Mouse (Mus musculus) testis, adult 2 months (tissue): Measurements from ENCODE around the gene Methig1. TPM values are rescaled to one million over a fixed set of nuclear protein-coding genes. Genes with fewer than 3 reads are reported as not detected.
"Not testable (repeated sequence)": the region's sequence is repeated elsewhere in the genome, so short reads cannot be mapped to it uniquely, and the experiment has no call there.

Experiments
- H3K27ac ChIP-seq: fragments of 200-500 bp; 2 replicates; pipeline ENCODE4 v1.5.1; 2012; ENCODE audit warnings: low read depth, low read length; ENCODE audit not compliant: control insufficient read depth, insufficient read depth
- H3K27me3 ChIP-seq: fragments of 200-500 bp; 2 replicates; pipeline ENCODE4 v1.6.1; 2012; ENCODE audit warnings: mild to moderate bottlenecking, low read length, moderate library complexity; ENCODE audit not compliant: control insufficient read depth, insufficient read depth
- H3K36me3 ChIP-seq: fragments of 200-500 bp; 2 replicates; pipeline ENCODE4 v1.6.1; 2012; ENCODE audit warnings: mild to moderate bottlenecking, low read length; ENCODE audit not compliant: control insufficient read depth, insufficient read depth
- H3K4me1 ChIP-seq: fragments of 200-500 bp; 2 replicates; pipeline ENCODE4 v1.6.1; 2012; ENCODE audit warnings: low read length; ENCODE audit not compliant: control insufficient read depth, insufficient read depth
- H3K4me3 ChIP-seq: fragments of 200-500 bp; 2 replicates; pipeline ENCODE4 v1.5.1; 2012; ENCODE audit warnings: low read depth, mild to moderate bottlenecking, low read length, moderate library complexity, mixed read lengths; ENCODE audit not compliant: control insufficient read depth
- CTCF ChIP-seq: fragments of 200-500 bp; IDR thresholded peaks from 2 replicates; pipeline ENCODE4 v1.5.1; 2012; ENCODE audit warnings: low read depth, mild to moderate bottlenecking, inconsistent platforms, low read length, moderate library complexity; ENCODE audit not compliant: control insufficient read depth, insufficient read depth, insufficient replicate concordance
- POLR2A ChIP-seq: fragments of 200-500 bp; IDR thresholded peaks from 2 replicates; pipeline ENCODE4 v1.6.1; 2012; ENCODE audit warnings: low read depth, mild to moderate bottlenecking, inconsistent platforms, low read length, moderate library complexity; ENCODE audit not compliant: control insufficient read depth
- polyA plus RNA-seq: library from polyadenylated mRNA; depleted of rRNA; stranded (reverse); fragments of >200 nt; gene quantifications from 2 replicates; pipeline ENCODE4 v1.2.3, GENCODE M21; 2012

Methig1 gene
- polyA plus RNA-seq, 1 experiment = not detected

DNA sequence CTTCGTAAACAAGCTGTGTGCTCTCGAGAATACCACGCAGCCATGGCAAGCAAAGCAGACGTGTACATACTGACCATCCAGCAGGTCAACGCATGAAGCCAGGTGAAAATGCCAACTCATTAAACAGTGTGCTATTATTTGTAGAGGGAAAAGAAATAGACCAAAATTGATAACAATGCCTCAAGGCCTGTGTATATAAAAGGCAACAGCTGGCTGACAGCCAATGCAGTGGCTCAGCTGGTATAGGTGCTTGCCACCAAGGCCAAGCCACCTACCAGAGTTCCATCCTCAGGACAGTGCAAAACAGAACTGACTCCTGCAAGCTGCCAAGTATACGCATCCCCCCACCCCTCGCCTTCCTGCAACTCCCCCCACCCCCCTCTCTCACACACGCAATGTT, 62.7 kb downstream of the Methig1 start:
- no peaks in the 10 kb centered on the region for H3K27me3 ChIP-seq
- no peak overlapping the region for H3K27ac ChIP-seq
- TF ChIP-seq CTCF = no peak
- no peak for TF ChIP-seq POLR2A
- no peak overlapping the region for H3K4me3 ChIP-seq
- H3K4me1 ChIP-seq = peaks cover 7% of the 10 kb centered on the region
- H3K36me3 ChIP-seq = no peaks in the 10 kb centered on the region; the same call in 1 of the 2 replicates

DNA sequence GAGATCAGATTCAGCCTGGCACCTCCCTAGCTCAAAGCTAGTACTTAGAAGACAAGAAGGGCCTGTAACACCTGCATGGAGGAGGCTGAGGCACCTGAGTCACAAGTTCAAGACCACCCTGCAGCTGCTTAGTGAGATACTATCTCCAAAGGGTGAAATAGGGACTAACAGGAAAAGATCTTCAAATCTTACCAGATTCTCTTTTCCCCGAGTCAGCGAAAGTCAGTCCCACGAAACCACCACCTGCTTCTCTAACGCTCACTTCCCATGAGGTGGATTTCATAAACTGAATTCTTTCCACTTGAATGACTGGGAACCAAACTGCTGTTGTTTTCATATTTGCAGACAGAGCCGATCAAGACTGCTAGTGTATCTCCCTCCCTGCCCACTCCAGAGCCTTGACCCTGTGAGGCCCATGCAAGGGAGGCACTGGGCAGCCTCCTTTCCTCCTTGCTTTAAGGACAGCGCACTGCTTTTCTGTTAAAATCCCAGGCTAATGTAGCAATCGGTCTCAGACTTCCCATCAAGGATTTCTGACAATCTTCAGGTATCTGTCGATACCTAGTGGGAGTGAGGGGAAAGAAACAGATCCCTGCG, 65.0 kb downstream of the Methig1 start:
- Histone ChIP-seq H3K27ac (0 out of 2 replicates have a peak overlapping the region, but pooled peaks have one; percentile 13), H3K4me3 (no peak overlapping the region), H3K27me3 (no peaks in the 10 kb centered on the region), H3K36me3 (no peaks in the 10 kb centered on the region), H3K4me1 (peaks cover 10% of the 10 kb centered on the region)
- no peak for TF ChIP-seq CTCF
- no peak for TF ChIP-seq POLR2A

DNA sequence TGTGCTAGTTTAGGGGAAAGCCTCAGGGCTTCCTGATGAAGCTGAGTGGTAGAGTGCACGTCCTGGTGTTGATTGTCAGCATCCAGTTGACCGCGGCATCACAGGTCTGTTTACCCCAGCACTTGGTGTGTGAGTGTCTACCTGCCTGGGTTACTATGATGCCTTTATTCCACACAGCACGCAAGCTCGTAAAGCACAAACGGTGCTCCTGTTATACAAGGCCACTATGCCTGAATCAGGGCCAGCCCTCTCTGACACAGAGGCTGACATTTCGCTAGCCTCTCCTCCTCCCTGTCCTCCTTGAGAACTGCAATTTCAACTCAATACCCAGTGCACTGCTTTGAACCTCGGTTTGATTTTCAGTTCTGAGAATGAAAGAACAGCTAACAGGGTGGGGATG, 66.4 kb downstream of the Methig1 start:
- H3K27ac ChIP-seq = no peak overlapping the region
- H3K27me3 ChIP-seq = no peaks in the 10 kb centered on the region
- no peak for TF ChIP-seq POLR2A
- TF ChIP-seq CTCF = no peak
- H3K4me3 ChIP-seq = no peak overlapping the region
- H3K36me3 ChIP-seq = no peaks in the 10 kb centered on the region
- H3K4me1 ChIP-seq = peaks cover 18% of the 10 kb centered on the region

DNA sequence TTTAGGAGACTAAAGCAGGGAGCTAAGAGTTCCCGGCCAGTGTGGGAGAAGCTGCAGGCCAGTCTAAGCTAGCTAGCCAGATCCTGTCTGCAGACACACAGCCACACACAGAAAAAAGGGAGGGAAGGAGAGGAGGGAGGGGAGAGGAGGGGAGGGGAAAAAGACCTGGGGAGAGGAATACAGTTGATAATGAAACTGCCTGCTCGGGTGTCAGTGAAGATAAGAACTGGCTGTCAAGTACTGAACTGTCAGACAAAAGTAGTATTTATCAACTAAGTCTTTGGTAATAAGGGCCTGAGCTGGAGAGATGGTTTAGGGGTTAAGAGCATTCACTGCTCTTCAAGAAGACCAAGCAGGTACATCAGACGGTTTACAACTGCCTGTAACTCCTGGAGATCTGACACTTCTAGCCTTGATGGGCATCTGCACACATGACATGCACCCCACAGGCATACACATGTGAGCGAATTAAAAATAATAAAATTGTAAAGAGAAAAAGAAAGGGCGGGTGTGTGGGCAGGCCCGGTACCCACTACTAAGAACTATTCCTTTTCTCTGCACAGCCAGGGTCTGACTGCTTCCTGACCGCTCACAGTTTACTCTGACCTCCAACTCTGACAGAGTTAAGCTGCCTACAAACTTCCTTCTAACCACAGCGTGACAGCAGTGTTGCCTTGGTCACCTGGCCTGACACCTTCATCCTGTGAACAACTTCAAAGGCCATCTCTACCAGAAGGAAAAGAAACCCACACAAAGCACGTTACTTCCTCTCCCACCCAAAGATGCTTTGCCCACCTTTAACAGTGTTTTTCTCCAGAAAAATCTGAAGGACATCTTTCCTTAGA, 67.2 kb downstream of the Methig1 start:
- peak overlapping the region; percentile 33; the same call in 1 of the 2 replicates for H3K27ac ChIP-seq
- no peaks in the 10 kb centered on the region for H3K36me3 ChIP-seq
- H3K27me3 ChIP-seq = no peaks in the 10 kb centered on the region
- H3K4me3 ChIP-seq = no peak overlapping the region
- peaks cover 17% of the 10 kb centered on the region for H3K4me1 ChIP-seq
- TF ChIP-seq CTCF (no peak), POLR2A (no peak)

DNA sequence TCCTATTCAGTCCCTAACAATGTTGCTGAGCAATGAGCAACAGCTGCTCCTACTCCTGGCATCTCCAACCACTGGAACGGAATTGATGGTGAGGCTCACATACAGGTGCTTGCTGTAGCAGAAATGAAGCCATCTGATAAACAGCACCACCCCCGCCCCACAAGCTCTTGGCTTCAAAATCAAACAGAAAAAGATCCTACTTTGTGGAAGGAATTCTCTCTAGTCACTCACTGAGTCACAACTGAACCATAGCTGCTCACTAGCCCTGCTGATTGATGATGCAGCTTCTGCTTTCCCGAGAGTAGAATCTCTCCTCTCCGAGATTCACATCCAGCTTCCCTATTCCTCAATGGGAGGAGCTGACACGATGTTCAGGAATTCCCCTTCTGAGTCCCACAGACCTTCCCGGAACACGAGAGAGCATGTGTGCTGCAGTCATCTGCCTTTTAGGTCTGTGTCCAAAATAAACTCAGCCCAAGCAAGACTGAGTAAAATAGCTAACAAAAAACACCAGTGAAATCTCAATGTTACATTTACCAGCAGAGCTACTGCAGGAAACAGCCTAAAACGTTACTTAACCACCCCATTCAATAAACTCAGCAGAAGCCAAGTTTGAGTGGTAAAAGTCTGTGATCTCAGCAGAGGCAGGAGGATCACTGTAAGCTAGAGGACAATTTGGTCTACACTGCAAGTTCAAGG, 68.3 kb downstream of the Methig1 start:
- H3K4me3 ChIP-seq = no peak overlapping the region; the same call in 1 of the 2 replicates
- no peaks in the 10 kb centered on the region for H3K36me3 ChIP-seq
- no peak for TF ChIP-seq CTCF
- TF ChIP-seq POLR2A = no peak
- H3K27me3 ChIP-seq = no peaks in the 10 kb centered on the region
- H3K27ac ChIP-seq = no peak overlapping the region
- peaks cover 17% of the 10 kb centered on the region for H3K4me1 ChIP-seq

DNA sequence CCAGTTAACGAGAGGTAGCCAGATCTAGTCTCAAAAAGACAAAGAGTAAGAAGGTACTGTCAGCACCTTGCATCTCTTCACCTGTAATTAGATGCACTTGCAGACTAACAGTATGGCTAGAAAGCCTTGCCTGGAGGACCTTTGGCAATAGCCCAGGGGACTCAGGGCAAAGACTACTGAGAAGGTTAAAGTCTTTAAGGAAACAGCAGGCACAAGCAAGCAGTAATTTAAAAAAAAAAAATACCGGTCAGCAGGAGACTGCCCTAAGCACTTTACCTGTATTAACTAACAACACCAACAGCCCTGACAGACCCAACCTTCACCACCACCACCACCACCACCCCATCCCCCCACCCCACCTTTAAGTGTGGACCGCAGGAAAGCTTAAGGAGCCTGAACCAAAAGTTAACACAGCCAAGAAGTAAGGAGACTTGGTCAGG, 68.8 kb downstream of the Methig1 start, which contains the start of gene Gm5475:
Gm5475 (plus strand) TSS at position 390 of the 440 bp plus-strand sequence.
- not testable (repeated sequence) for H3K27me3 ChIP-seq, H3K36me3 ChIP-seq
- Histone ChIP-seq H3K27ac (peak within 1 kb of the TSS; percentile 81), H3K4me1 (peaks cover 17% of the 10 kb centered on the region), H3K4me3 (peak within 1 kb of the TSS; percentile 90)

DNA sequence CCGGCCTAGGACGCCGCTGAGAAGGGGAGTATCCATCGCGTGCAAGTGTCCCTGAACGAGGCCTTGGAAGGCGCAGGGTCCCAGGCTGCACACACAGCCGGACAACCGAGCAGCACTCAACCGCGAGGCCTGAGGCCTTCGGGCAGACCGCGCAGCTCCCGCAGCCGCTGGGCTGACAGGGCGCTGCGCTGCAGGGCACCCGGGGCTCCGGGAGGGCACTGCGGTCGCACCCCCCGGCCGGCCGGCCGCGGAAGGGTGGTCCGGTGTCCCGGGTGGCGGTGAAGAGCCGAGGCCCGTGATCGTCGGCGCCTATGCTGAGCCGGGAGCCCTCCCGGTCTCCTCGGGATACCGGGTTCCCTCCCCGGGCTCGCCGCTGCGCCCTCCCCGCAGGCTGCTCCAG, 69.5 kb downstream of the Methig1 start:
- Histone ChIP-seq H3K36me3 (no peaks in the 10 kb centered on the region), H3K4me3 (peak overlapping the region; percentile 90), H3K27ac (peak overlapping the region; percentile 81), H3K27me3 (no peaks in the 10 kb centered on the region), H3K4me1 (peaks cover 17% of the 10 kb centered on the region)
- no peak for TF ChIP-seq CTCF
- no peak for TF ChIP-seq POLR2A
